Mouse (Mus musculus) liver, postnatal 0 days (tissue): ENCODE measurements around the gene Atg5. TPM values are rescaled to one million over a fixed set of nuclear protein-coding genes. Genes with fewer than 3 reads are reported as not detected.

Experiments
- ATAC-seq: fragments of 200-750 bp; cut with Nextera tagmentation; 2 replicates; pipeline ENCODE4 v1.8.0; 2017; ENCODE audit warnings: mild to moderate bottlenecking, moderate library complexity
- DNase-seq: peaks from one replicate; pipeline ENCODE4 v3.0.0-alpha.2; 2016
- H3K27ac ChIP-seq: fragments of 300-500 bp; sonication (generic); 2 replicates; pipeline ENCODE4 v1.5.1; 2014; ENCODE audit warnings: antibody characterized with exemption, moderate library complexity, mild to moderate bottlenecking, low read depth
- H3K27me3 ChIP-seq: fragments of 300-500 bp; sonication (generic); 2 replicates; pipeline ENCODE4 v1.6.1; 2014; ENCODE audit warnings: low read length, control low read depth, mixed read lengths; ENCODE audit not compliant: insufficient read depth
- H3K36me3 ChIP-seq: fragments of 300-500 bp; sonication (generic); replicated peaks from 2 replicates; pipeline ENCODE4 v1.6.1; 2014; ENCODE audit warnings: mild to moderate bottlenecking, control low read depth, low read length, moderate library complexity, mixed read lengths; ENCODE audit not compliant: insufficient read depth
- H3K4me1 ChIP-seq: fragments of 300-500 bp; sonication (generic); 2 replicates; pipeline ENCODE4 v1.6.1; 2014; ENCODE audit warnings: antibody characterized with exemption, mild to moderate bottlenecking, control low read depth; ENCODE audit not compliant: insufficient read depth
- H3K4me2 ChIP-seq: fragments of 300-500 bp; sonication (generic); 2 replicates; pipeline ENCODE4 v1.6.1; 2014; ENCODE audit warnings: low read depth, mild to moderate bottlenecking, low read length, moderate library complexity, mixed read lengths
- H3K4me3 ChIP-seq: fragments of 300-500 bp; sonication (generic); 2 replicates; pipeline ENCODE4 v1.5.1; 2014; ENCODE audit warnings: low read depth, low read length
- H3K9ac ChIP-seq: fragments of 300-500 bp; sonication (generic); replicated peaks from 2 replicates; pipeline ENCODE4 v1.6.1; 2014; ENCODE audit warnings: mild to moderate bottlenecking, moderate library complexity
- H3K9me3 ChIP-seq: fragments of 300-500 bp; sonication (generic); 2 replicates; pipeline ENCODE4 v1.6.1; 2016; ENCODE audit warnings: mild to moderate bottlenecking, control low read depth, low read length, mixed read lengths
- CTCF ChIP-seq: sonication (generic); IDR thresholded peaks from 2 replicates; pipeline ENCODE4 v1.5.1; 2016; ENCODE audit warnings: antibody characterized with exemption, low read depth
- EP300 ChIP-seq: IDR thresholded peaks from 2 replicates; pipeline ENCODE4 v1.6.1; 2016; ENCODE audit warnings: antibody characterized with exemption, low read depth, mild to moderate bottlenecking
- WGBS: fragments of 180-500 bp; shearing (Covaris S2); extraction: QIAGEN DNeasy Blood & Tissue Kit; methylation state at CpG from one replicate; pipeline ENCODE4 v1.1.7; 2014; ENCODE audit not compliant: insufficient replicate concordance; 5-methylcytosine and 5-hydroxymethylcytosine counted together
- polyA plus RNA-seq: library from polyadenylated mRNA; unstranded; fragments of >200 nt; fragmentation: Nextera tagmentation; extraction: Ambion mirVana; gene quantifications from 2 replicates; pipeline ENCODE4 v1.2.1, GENCODE M21; 2015

The Atg5 gene
- polyA plus RNA-seq, 1 experiment from 2014 or later = 26.6 TPM

- H3K27me3 ChIP-seq = no peaks in the 10 kb centered on the region
- TF ChIP-seq EP300 (no peak), CTCF (no peak)
- no peak overlapping the region for H3K4me2 ChIP-seq
- H3K27ac ChIP-seq = no peak overlapping the region
- H3K4me3 ChIP-seq = no peak overlapping the region
- DNase-seq = no peak
- no peaks in the 10 kb centered on the region for H3K9me3 ChIP-seq
- no peak for ATAC-seq
- 84% methylated on average over 7 of the region's 7 CpGs for WGBS
- no peaks in the 10 kb centered on the region for H3K36me3 ChIP-seq
- H3K9ac ChIP-seq = no peak overlapping the region
- H3K4me1 ChIP-seq = no peaks in the 10 kb centered on the region
These were observed 87.1 kb downstream of the Atg5 start for GRCm38 (mm10) chr10:44355216-44355615.

- ATAC-seq = no peak
- Histone ChIP-seq H3K27ac (no peak overlapping the region), H3K36me3 (no peaks in the 10 kb centered on the region), H3K9ac (no peak overlapping the region), H3K4me2 (no peak overlapping the region), H3K4me3 (no peak overlapping the region), H3K4me1 (no peaks in the 10 kb centered on the region), H3K27me3 (no peaks in the 10 kb centered on the region), H3K9me3 (no peaks in the 10 kb centered on the region)
- TF ChIP-seq CTCF (no peak), EP300 (no peak)
- WGBS = 92% methylated on average over 5 of the region's 5 CpGs
- no peak for DNase-seq
These were observed 88.5 kb downstream of the Atg5 start for GRCm38 (mm10) chr10:44356625-44357024.

- Histone ChIP-seq H3K4me3 (no peak overlapping the region), H3K4me2 (no peak overlapping the region), H3K36me3 (no peaks in the 10 kb centered on the region), H3K9ac (no peak overlapping the region), H3K9me3 (no peaks in the 10 kb centered on the region), H3K27me3 (no peaks in the 10 kb centered on the region), H3K4me1 (no peaks in the 10 kb centered on the region), H3K27ac (no peak overlapping the region)
- TF ChIP-seq EP300 = no peak
- no peak for TF ChIP-seq CTCF
- ATAC-seq (no peak), DNase-seq (no peak)
- 70% methylated on average over 13 of the region's 13 CpGs for WGBS
These were observed 89.2 kb downstream of the Atg5 start for GRCm38 (mm10) chr10:44357316-44357715.

- no peaks in the 10 kb centered on the region for H3K27me3 ChIP-seq
- H3K4me1 ChIP-seq = no peaks in the 10 kb centered on the region
- H3K9ac ChIP-seq = no peak overlapping the region
- H3K9me3 ChIP-seq = no peaks in the 10 kb centered on the region
- H3K27ac ChIP-seq = no peak overlapping the region
- H3K36me3 ChIP-seq = 0 out of 2 replicates have a peak, but pooled peaks cover 2% of the 10 kb centered on the region
- TF ChIP-seq EP300 (no peak), CTCF (no peak)
- 72% methylated on average over 6 of the region's 6 CpGs for WGBS
- DNase-seq (no peak), ATAC-seq (no peak)
- no peak overlapping the region for H3K4me3 ChIP-seq
- H3K4me2 ChIP-seq = no peak overlapping the region
These were observed 90.7 kb downstream of the Atg5 start for GRCm38 (mm10) chr10:44358816-44359215.

- Histone ChIP-seq H3K4me2 (no peak overlapping the region), H3K4me1 (no peaks in the 10 kb centered on the region), H3K36me3 (0 out of 2 replicates have a peak, but pooled peaks cover 2% of the 10 kb centered on the region), H3K4me3 (no peak overlapping the region), H3K9ac (no peak overlapping the region), H3K27ac (no peak overlapping the region), H3K27me3 (no peaks in the 10 kb centered on the region), H3K9me3 (no peaks in the 10 kb centered on the region)
- 77% methylated on average over 11 of the region's 11 CpGs for WGBS
- DNase-seq (no peak), ATAC-seq (no peak)
- TF ChIP-seq CTCF (no peak), EP300 (no peak)
These were observed 92.5 kb downstream of the Atg5 start for GRCm38 (mm10) chr10:44360632-44361031.

GRCm38 (mm10) chr10:44362435-44362834 lies 94.3 kb downstream of the Atg5 start:
- 0 out of 2 replicates have a peak, but pooled peaks cover 2% of the 10 kb centered on the region for H3K36me3 ChIP-seq
- H3K27me3 ChIP-seq = no peaks in the 10 kb centered on the region
- H3K9me3 ChIP-seq = no peaks in the 10 kb centered on the region
- DNase-seq (no peak), ATAC-seq (no peak)
- no peaks in the 10 kb centered on the region for H3K4me1 ChIP-seq
- H3K9ac ChIP-seq = no peak overlapping the region
- no peak overlapping the region for H3K4me2 ChIP-seq
- WGBS = 78% methylated on average over 5 of the region's 5 CpGs
- no peak overlapping the region for H3K27ac ChIP-seq
- H3K4me3 ChIP-seq = no peak overlapping the region
- TF ChIP-seq CTCF = no peak
- TF ChIP-seq EP300 = no peak

GRCm38 (mm10) chr10:44362846-44363245 lies 94.7 kb downstream of the Atg5 start:
- no peak for TF ChIP-seq CTCF
- no peak for TF ChIP-seq EP300
- Histone ChIP-seq H3K36me3 (0 out of 2 replicates have a peak, but pooled peaks cover 2% of the 10 kb centered on the region), H3K27ac (no peak overlapping the region), H3K27me3 (no peaks in the 10 kb centered on the region), H3K9ac (no peak overlapping the region), H3K4me3 (no peak overlapping the region), H3K4me2 (no peak overlapping the region), H3K9me3 (no peaks in the 10 kb centered on the region), H3K4me1 (no peaks in the 10 kb centered on the region)
- DNase-seq (no peak), ATAC-seq (no peak)
- WGBS = 75% methylated on average over 9 of the region's 9 CpGs
